10 mouse cellular contexts compared by ENCODE assay signal in the genomic region with DNA sequence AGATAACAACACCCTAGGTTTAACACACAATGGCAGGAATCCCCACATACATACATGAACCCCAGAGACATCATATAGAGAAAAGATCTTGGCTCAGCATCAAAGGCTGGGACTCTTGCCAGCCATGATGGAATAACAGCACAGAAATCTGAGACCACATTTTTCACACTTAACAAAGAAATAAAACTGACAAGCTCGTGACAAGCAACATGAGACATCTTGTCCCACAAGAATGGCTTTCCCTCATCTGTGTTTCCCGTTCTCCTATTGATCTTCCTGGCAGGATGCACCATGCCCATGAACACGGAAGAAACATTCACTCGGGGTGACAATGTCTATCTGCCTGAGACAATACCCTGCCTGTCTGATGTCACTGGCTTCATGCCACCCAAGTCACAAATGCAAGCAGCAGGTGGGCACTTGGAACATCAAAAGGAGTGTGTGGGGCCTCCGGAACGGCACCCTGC.
DNase-seq lines count a peak whose midpoint lies in the region; ATAC-seq lines count a peak whose summit lies in the region.
"Had no signal": no experiment of that assay in that cellular context is flagged by ENCODE, and none has a peak within 500 bp of the region (broad histone marks: within the 10 kb centered on the region; RNA-seq: fewer than 3 reads in every experiment).

No protein-coding gene starts in this region.

- no peak overlapping the region for H3K27ac ChIP-seq in liver, embryonic 11.5 days (ENCODE audit: low read depth, low read length)

- peaks cover 4% of the 10 kb centered on the region; the same call in 1 of the 2 replicates for H3K27me3 ChIP-seq in liver, embryonic 11.5 days (replicated peaks; ENCODE audit: control insufficient read depth, insufficient read depth, low read length)

- peak; percentile 20 for DNase-seq in embryo, embryonic 10 days (ENCODE audit: low spot score)
- no peak for DNase-seq in embryo, embryonic 10.5 days (ENCODE audit: low spot score)
- DNase-seq in right cerebral cortex, adult 2 months (ENCODE audit: low spot score in 2 of 2) = peak; percentile 22 to 40
- no peak for DNase-seq in right cerebral cortex, postnatal 25 days
- peak; percentile 62 to 66 for DNase-seq in lung, postnatal 4 days
- DNase-seq in liver, embryonic 11.5 days (ENCODE audit: low spot score) = no peak
- DNase-seq in spleen, postnatal 14 days (ENCODE audit: low spot score in 2 of 2) = no peak
- DNase-seq: adrenal gland, postnatal 10 days; kidney, adult 11 months had no signal

- no peak overlapping the region for H3K4me3 ChIP-seq in liver, embryonic 11.5 days (ENCODE audit: low read depth, low read length)

- no peak overlapping the region for H3K4me2 ChIP-seq in liver, embryonic 11.5 days

- no peak for ATAC-seq in liver, embryonic 11.5 days (replicated peaks; ENCODE audit: low FRiP score)
- no peak for ATAC-seq in granulocyte monocyte progenitor cell, adult 5-6 weeks (replicated peaks; ENCODE audit: poor library complexity, severe bottlenecking)

- no peaks in the 10 kb centered on the region for H3K36me3 ChIP-seq in liver, embryonic 11.5 days (ENCODE audit: control insufficient read depth, insufficient read depth, low read length)

- no peaks in the 10 kb centered on the region for H3K4me1 ChIP-seq in liver, embryonic 11.5 days (replicated peaks; ENCODE audit: control insufficient read depth, insufficient read depth, low read length)

- H3K9ac ChIP-seq in liver, embryonic 11.5 days (ENCODE audit: low read depth, low read length) = no peak overlapping the region

- no peaks in the 10 kb centered on the region for H3K9me3 ChIP-seq in liver, embryonic 11.5 days (ENCODE audit: control insufficient read depth, low read length)

- 59% methylated on average over 6 of the region's 6 CpGs for WGBS in liver, embryonic 11.5 days

Comparison
In these comparisons a context has a peak if more than half of its experiments do, and no peak if none do; other contexts are left out.
1. DNase-seq: peak in embryo, embryonic 10 days (single experiment), right cerebral cortex, adult 2 months (2 of 2) and lung, postnatal 4 days (2 of 2); none in embryo, embryonic 10.5 days (single experiment), right cerebral cortex, postnatal 25 days (single experiment), liver, embryonic 11.5 days (single experiment) and spleen, postnatal 14 days (0 of 2).